Mouse (Mus musculus) ES-Bruce4 (cell line): ENCODE results near the gene Gm11985. TPM values are rescaled to one million over a fixed set of nuclear protein-coding genes. Genes with fewer than 3 reads are reported as not detected.

Experiments
- H3K27ac ChIP-seq: 2 replicates; pipeline ENCODE4 v1.5.1; 2012; ENCODE audit warnings: low read length, inconsistent platforms; ENCODE audit not compliant: insufficient read depth
- H3K27me3 ChIP-seq: 2 replicates; pipeline ENCODE4 v1.6.1; 2012; ENCODE audit warnings: mild to moderate bottlenecking, low read length, inconsistent platforms; ENCODE audit not compliant: control insufficient read depth, poor library complexity, insufficient read depth, severe bottlenecking
- H3K36me3 ChIP-seq: 2 replicates; pipeline ENCODE4 v1.6.1; 2012; ENCODE audit warnings: inconsistent platforms, mild to moderate bottlenecking, low read length, moderate library complexity; ENCODE audit not compliant: control insufficient read depth, poor library complexity, insufficient read depth, severe bottlenecking
- H3K4me1 ChIP-seq: one replicate; pipeline ENCODE4 v1.8.1; 2011; ENCODE audit warnings: low read length; ENCODE audit not compliant: control insufficient read depth, insufficient read depth
- H3K4me3 ChIP-seq: 2 replicates; pipeline ENCODE4 v1.5.1; 2011; ENCODE audit warnings: low read depth, mild to moderate bottlenecking, low read length
- H3K9ac ChIP-seq: 2 replicates; pipeline ENCODE4 v1.6.1; 2012; ENCODE audit warnings: low read depth, mild to moderate bottlenecking, inconsistent platforms; ENCODE audit not compliant: poor library complexity, severe bottlenecking
- H3K9me3 ChIP-seq: replicated peaks from 2 replicates; pipeline ENCODE4 v1.6.1; 2012; ENCODE audit warnings: mild to moderate bottlenecking, low read length, inconsistent platforms; ENCODE audit not compliant: control insufficient read depth, poor library complexity, insufficient read depth, severe bottlenecking
- CTCF ChIP-seq: IDR thresholded peaks from one replicate; pipeline ENCODE4 v1.8.1; 2011; ENCODE audit warnings: low read depth, low read length
- EP300 ChIP-seq: IDR thresholded peaks from 2 replicates; pipeline ENCODE4 v1.6.1; 2011; ENCODE audit warnings: low read depth, low read length; ENCODE audit not compliant: insufficient read depth
- POLR2A ChIP-seq: IDR thresholded peaks from one replicate; pipeline ENCODE4 v1.8.1; 2011; ENCODE audit warnings: low read length; ENCODE audit not compliant: insufficient read depth
- polyA plus RNA-seq: library from polyadenylated mRNA; stranded (reverse); fragments of >200 nt; gene quantifications from 2 replicates; pipeline ENCODE4 v1.2.4, GENCODE M21; 2011; ENCODE audit warnings: low read depth; ENCODE audit not compliant: missing spikeins, insufficient read depth, insufficient read length

The Gm11985 gene
- polyA plus RNA-seq, 1 experiment, result not detected

DNA sequence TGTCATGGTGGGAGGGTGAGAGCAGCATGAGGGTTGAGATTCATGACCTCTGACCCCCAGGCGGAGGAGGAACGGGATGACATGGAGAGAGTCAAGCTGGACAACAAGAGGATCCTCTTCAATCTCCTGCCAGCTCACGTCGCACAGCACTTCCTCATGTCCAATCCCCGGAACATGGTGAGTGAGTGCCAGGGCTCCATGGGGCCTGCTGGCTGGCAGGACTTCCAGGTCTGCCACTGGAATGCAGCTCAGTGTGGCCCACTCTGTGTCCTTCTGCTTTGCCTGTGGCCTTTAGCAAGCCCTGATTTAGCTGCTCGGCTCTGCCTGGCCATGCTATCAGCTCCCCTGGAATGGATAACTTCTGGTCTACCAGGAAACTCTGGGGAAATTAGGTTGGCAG lies 28.2 kb downstream of the Gm11985 start:
- no peaks in the 10 kb centered on the region for H3K27me3 ChIP-seq
- TF ChIP-seq POLR2A (no peak), EP300 (no peak), CTCF (no peak)
- no peaks in the 10 kb centered on the region for H3K4me1 ChIP-seq
- H3K9ac ChIP-seq, result no peak overlapping the region
- no peaks in the 10 kb centered on the region for H3K36me3 ChIP-seq
- no peak overlapping the region for H3K4me3 ChIP-seq
- H3K9me3 ChIP-seq, result no peaks in the 10 kb centered on the region
- no peak overlapping the region for H3K27ac ChIP-seq

- no peak for TF ChIP-seq EP300
- no peak for TF ChIP-seq POLR2A
- TF ChIP-seq CTCF, result no peak
- no peaks in the 10 kb centered on the region for H3K36me3 ChIP-seq
- H3K9me3 ChIP-seq, result no peaks in the 10 kb centered on the region
- H3K4me3 ChIP-seq, result no peak overlapping the region
- no peaks in the 10 kb centered on the region for H3K4me1 ChIP-seq
- H3K27me3 ChIP-seq, result no peaks in the 10 kb centered on the region
- no peak overlapping the region for H3K9ac ChIP-seq
- H3K27ac ChIP-seq, result no peak overlapping the region
These were observed 30.2 kb downstream of the Gm11985 start for GRCm38 (mm10) chr11:7158196-7158595.

DNA sequence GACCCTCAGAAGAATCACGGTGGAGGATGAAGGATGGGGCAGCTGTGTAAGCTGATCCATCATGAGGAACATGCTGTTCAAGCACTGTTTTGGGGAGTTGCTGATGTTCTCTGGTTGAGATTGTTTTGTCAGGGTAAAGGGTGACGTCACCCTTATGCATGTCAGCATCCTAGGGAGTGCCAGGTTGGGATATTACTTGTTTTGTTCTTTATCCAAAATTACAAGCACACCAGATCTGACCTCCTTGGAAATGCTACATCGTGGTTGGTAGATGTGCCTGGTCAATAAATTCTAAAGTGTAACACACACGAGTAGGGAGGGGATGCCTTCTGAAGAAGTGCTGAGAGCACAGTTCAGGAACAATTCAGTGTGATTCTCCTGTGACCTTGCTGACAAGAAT lies 31.9 kb downstream of the Gm11985 start:
- no peaks in the 10 kb centered on the region for H3K36me3 ChIP-seq
- H3K4me1 ChIP-seq, result no peaks in the 10 kb centered on the region
- H3K9ac ChIP-seq, result no peak overlapping the region
- no peak overlapping the region for H3K27ac ChIP-seq
- H3K27me3 ChIP-seq, result no peaks in the 10 kb centered on the region
- H3K9me3 ChIP-seq, result no peaks in the 10 kb centered on the region
- H3K4me3 ChIP-seq, result no peak overlapping the region
- TF ChIP-seq CTCF, result no peak
- TF ChIP-seq EP300, result no peak
- no peak for TF ChIP-seq POLR2A

DNA sequence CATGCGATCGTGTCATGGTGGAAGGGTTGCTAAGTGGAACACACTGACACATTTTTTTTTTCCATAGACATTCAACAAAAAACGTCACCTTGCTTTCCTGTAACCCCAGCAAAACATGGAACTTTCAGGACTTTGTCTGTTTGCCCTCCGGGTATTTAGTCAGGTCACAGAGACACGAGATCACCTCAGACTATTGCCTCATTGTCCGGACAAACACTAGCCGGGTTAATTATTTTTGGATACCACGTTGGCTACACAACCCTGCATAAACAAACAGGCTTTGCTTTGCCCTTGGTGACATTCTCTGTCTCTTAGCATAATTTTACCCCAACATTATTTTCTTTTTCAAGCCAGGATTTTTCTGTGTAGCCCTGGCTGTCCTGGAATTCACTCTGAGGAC lies 35.3 kb downstream of the Gm11985 start:
- Histone ChIP-seq H3K36me3 (no peaks in the 10 kb centered on the region), H3K4me3 (no peak overlapping the region), H3K9me3 (no peaks in the 10 kb centered on the region), H3K4me1 (no peaks in the 10 kb centered on the region), H3K27me3 (no peaks in the 10 kb centered on the region), H3K27ac (no peak overlapping the region), H3K9ac (no peak overlapping the region)
- no peak for TF ChIP-seq POLR2A
- TF ChIP-seq EP300, result no peak
- TF ChIP-seq CTCF, result no peak

DNA sequence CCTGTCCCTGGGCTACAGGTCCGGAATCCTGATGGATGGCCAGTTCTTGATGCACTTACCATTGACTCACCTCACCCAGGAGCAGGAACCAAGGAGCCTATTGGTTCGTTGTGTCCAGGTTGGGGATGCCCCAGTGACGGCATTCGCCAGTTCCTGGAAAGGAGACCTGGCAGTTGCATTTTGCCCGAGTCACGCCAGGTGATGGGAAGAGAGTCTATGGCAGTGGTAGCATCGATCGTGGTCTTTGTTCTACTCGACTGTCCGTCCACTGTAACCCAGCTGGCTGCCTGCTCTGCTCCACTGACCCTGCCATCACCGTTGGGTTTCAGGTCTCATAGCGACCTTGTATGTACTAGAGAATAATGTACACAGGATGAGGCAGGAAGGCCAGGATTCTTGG lies 36.0 kb downstream of the Gm11985 start:
- Histone ChIP-seq H3K4me3 (no peak overlapping the region), H3K27me3 (no peaks in the 10 kb centered on the region), H3K9me3 (no peaks in the 10 kb centered on the region), H3K36me3 (no peaks in the 10 kb centered on the region), H3K27ac (no peak overlapping the region), H3K9ac (no peak overlapping the region), H3K4me1 (no peaks in the 10 kb centered on the region)
- TF ChIP-seq POLR2A (no peak), EP300 (no peak), CTCF (no peak)

GRCm38 (mm10) chr11:7150511-7150910 lies 37.9 kb downstream of the Gm11985 start:
- no peak overlapping the region for H3K9ac ChIP-seq
- H3K4me3 ChIP-seq, result no peak overlapping the region
- no peaks in the 10 kb centered on the region for H3K9me3 ChIP-seq
- no peaks in the 10 kb centered on the region for H3K36me3 ChIP-seq
- H3K27me3 ChIP-seq, result no peaks in the 10 kb centered on the region
- no peak overlapping the region for H3K27ac ChIP-seq
- TF ChIP-seq EP300 (no peak), POLR2A (no peak), CTCF (no peak)
- H3K4me1 ChIP-seq, result no peaks in the 10 kb centered on the region
